Mouse (Mus musculus) intestine, postnatal 0 days (tissue): ENCODE measurements around the gene Zfp74. TPM values are rescaled to one million over a fixed set of nuclear protein-coding genes. Genes with fewer than 3 reads are reported as not detected.
"Not testable (repeated sequence)": the region's sequence is repeated elsewhere in the genome, so short reads cannot be mapped to it uniquely, and the experiment has no call there.

Source experiments
- ATAC-seq: fragments of 200-750 bp; cut with Nextera tagmentation; 2 replicates; pipeline ENCODE4 v1.8.0; 2017; ENCODE audit warnings: mild to moderate bottlenecking, moderate TSS enrichment, moderate library complexity
- H3K27ac ChIP-seq: fragments of 300-500 bp; sonication (generic); 2 replicates; pipeline ENCODE4 v1.5.1; 2014; ENCODE audit warnings: mild to moderate bottlenecking, low read depth, low read length, moderate library complexity
- H3K27me3 ChIP-seq: fragments of 300-500 bp; sonication (generic); replicated peaks from 2 replicates; pipeline ENCODE4 v1.6.1; 2014; ENCODE audit warnings: low read length, mixed read lengths; ENCODE audit not compliant: control insufficient read depth, insufficient read depth
- H3K36me3 ChIP-seq: fragments of 300-500 bp; sonication (generic); 2 replicates; pipeline ENCODE4 v1.6.1; 2014; ENCODE audit warnings: mild to moderate bottlenecking, moderate library complexity; ENCODE audit not compliant: control insufficient read depth, insufficient read depth
- H3K4me1 ChIP-seq: fragments of 300-500 bp; sonication (generic); replicated peaks from 2 replicates; pipeline ENCODE4 v1.6.1; 2014; ENCODE audit warnings: antibody characterized with exemption, low read length, mixed read lengths; ENCODE audit not compliant: control insufficient read depth, insufficient read depth
- H3K4me2 ChIP-seq: fragments of 300-500 bp; sonication (generic); replicated peaks from 2 replicates; pipeline ENCODE4 v1.6.1; 2014; ENCODE audit warnings: low read depth, mild to moderate bottlenecking, moderate library complexity
- H3K4me3 ChIP-seq: fragments of 300-500 bp; sonication (generic); 2 replicates; pipeline ENCODE4 v1.5.1; 2014; ENCODE audit warnings: low read depth, low read length
- H3K9ac ChIP-seq: fragments of 300-500 bp; sonication (generic); 2 replicates; pipeline ENCODE4 v1.6.1; 2014; ENCODE audit warnings: mild to moderate bottlenecking, low read depth, low read length
- H3K9me3 ChIP-seq: fragments of 300-500 bp; sonication (generic); 2 replicates; pipeline ENCODE4 v1.6.1; 2016; ENCODE audit warnings: mixed run types; ENCODE audit not compliant: control insufficient read depth
- CTCF ChIP-seq: sonication (generic); IDR thresholded peaks from 2 replicates; pipeline ENCODE4 v1.5.1; 2016; ENCODE audit warnings: low read depth, mild to moderate bottlenecking, control low read depth, antibody characterized with exemption, moderate library complexity
- WGBS: fragments of 180-500 bp; shearing (Covaris S2); extraction: QIAGEN DNeasy Blood & Tissue Kit; methylation state at CpG from one replicate; pipeline ENCODE4 v1.1.7; 2014; 5-methylcytosine and 5-hydroxymethylcytosine counted together
- polyA plus RNA-seq: library from polyadenylated mRNA; unstranded; fragments of >200 nt; fragmentation: Nextera tagmentation; extraction: Ambion mirVana; gene quantifications from 2 replicates; pipeline ENCODE4 v1.2.1, GENCODE M21; 2015

Gene Zfp74
- polyA plus RNA-seq, 1 experiment from 2014 or later = 2.6 TPM

DNA sequence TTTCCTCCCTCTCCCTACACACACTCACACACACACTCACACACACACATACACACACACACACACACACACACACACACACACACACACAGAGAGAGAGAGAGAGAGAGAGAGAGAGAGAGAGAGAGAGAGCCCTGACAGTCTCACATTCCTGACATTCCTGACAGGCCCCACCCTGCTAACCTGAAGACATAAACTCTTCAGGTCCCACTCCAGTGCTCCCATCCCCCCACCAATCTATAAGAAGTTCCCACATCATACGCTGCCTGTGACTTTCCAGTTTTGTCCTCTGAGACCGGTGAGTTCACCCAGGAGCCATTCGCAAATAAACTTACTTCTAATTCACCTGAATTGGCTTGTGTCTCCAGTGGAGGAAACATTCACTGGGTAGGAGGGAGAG, 28.0 kb upstream of the Zfp74 start:
- H3K9me3 ChIP-seq = no peaks in the 10 kb centered on the region
- H3K4me2 ChIP-seq = 0 out of 2 replicates have a peak overlapping the region, but pooled peaks have one; percentile 21
- no peak overlapping the region for H3K9ac ChIP-seq
- no peaks in the 10 kb centered on the region for H3K27me3 ChIP-seq
- no peak for TF ChIP-seq CTCF
- 51% methylated on average over 3 of the region's 3 CpGs for WGBS
- ATAC-seq = no peak
- no peak overlapping the region for H3K4me3 ChIP-seq
- H3K27ac ChIP-seq = no peak overlapping the region
- no peaks in the 10 kb centered on the region for H3K36me3 ChIP-seq
- H3K4me1 ChIP-seq = peaks cover 7% of the 10 kb centered on the region; the same call in 1 of the 2 replicates

DNA sequence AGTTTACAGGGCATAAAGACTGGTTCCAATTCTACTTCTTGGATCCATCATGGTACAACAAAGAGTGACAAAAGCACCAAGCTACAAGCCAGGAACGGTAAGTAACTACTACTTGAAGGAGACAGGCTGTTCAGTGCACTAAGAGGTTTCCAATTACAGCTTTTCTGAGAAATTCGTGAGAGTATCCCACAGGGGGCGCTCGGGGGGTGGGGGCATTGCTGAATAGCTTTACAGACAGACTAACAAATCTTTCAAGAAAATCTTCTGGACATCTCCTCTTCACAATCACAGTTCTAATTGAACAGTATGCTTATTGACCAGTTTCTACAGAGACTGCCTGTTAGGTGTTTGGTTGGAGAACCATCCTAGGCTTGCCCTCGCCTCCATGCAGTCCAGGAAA, 27.6 kb upstream of the Zfp74 start:
- Histone ChIP-seq H3K4me3 (no peak overlapping the region), H3K27me3 (no peaks in the 10 kb centered on the region), H3K4me1 (0 out of 2 replicates have a peak, but pooled peaks cover 5% of the 10 kb centered on the region), H3K9ac (no peak overlapping the region), H3K9me3 (no peaks in the 10 kb centered on the region), H3K4me2 (0 out of 2 replicates have a peak overlapping the region, but pooled peaks have one; percentile 21), H3K36me3 (no peaks in the 10 kb centered on the region), H3K27ac (no peak overlapping the region; the same call in 1 of the 2 replicates)
- peak; percentile 40 for TF ChIP-seq CTCF
- ATAC-seq = no peak
- WGBS = 47% methylated on average over 5 of the region's 5 CpGs

DNA sequence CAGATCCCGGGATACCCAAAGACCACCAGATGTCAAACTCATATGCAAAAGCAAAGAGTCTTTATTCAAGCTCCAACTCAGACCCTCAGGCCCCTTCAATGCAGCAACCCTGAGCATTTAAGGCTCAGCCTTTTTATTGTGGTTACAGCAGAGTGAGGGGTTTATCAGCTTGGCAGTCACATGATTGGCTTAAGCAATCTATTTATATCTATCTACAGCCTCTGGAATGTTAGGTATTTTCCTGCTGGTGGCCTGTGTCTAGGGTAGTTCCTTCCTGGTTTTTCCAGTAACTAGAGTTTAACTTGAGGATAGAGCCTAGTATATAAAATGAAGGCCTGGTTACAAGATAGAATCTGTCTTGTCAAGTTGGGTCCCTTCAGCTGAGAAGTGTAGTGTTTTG, 26.9 kb upstream of the Zfp74 start:
- no peak overlapping the region; the same call in 1 of the 2 replicates for H3K27ac ChIP-seq
- no peak for ATAC-seq
- TF ChIP-seq CTCF = no peak
- H3K36me3 ChIP-seq = no peaks in the 10 kb centered on the region
- 76% methylated on average over 1 of the region's 1 CpGs for WGBS
- H3K4me3 ChIP-seq = no peak overlapping the region
- H3K27me3 ChIP-seq = no peaks in the 10 kb centered on the region
- H3K4me1 ChIP-seq = no peaks in the 10 kb centered on the region
- H3K9ac ChIP-seq = no peak overlapping the region
- no peaks in the 10 kb centered on the region for H3K9me3 ChIP-seq
- H3K4me2 ChIP-seq = no peak overlapping the region

DNA sequence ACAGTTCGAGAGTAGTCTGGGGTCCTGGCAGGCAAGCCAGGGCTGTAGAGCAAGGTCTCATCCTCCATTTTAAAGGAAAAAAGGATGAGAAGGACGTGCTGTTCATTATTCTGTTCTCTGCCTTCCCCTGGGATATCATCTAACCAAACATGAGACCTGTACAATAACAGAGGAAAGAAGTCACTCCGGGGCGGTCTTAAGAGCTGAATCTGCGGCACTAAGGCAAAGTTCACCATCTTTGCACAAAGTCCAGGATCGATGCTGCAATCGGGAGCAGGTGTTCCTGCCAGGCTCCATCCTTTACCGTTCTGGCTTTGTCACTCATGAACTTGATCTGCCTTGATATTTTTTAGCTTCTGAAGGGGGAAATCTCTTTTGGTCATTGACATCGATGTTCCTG, 16.8 kb upstream of the Zfp74 start:
- WGBS = 71% methylated on average over 9 of the region's 9 CpGs
- TF ChIP-seq CTCF = no peak
- no peaks in the 10 kb centered on the region for H3K27me3 ChIP-seq
- no peak overlapping the region for H3K27ac ChIP-seq
- no peaks in the 10 kb centered on the region for H3K9me3 ChIP-seq
- no peak for ATAC-seq
- H3K4me1 ChIP-seq = no peaks in the 10 kb centered on the region
- H3K9ac ChIP-seq = no peak overlapping the region
- no peaks in the 10 kb centered on the region for H3K36me3 ChIP-seq
- H3K4me3 ChIP-seq = no peak overlapping the region
- no peak overlapping the region for H3K4me2 ChIP-seq

DNA sequence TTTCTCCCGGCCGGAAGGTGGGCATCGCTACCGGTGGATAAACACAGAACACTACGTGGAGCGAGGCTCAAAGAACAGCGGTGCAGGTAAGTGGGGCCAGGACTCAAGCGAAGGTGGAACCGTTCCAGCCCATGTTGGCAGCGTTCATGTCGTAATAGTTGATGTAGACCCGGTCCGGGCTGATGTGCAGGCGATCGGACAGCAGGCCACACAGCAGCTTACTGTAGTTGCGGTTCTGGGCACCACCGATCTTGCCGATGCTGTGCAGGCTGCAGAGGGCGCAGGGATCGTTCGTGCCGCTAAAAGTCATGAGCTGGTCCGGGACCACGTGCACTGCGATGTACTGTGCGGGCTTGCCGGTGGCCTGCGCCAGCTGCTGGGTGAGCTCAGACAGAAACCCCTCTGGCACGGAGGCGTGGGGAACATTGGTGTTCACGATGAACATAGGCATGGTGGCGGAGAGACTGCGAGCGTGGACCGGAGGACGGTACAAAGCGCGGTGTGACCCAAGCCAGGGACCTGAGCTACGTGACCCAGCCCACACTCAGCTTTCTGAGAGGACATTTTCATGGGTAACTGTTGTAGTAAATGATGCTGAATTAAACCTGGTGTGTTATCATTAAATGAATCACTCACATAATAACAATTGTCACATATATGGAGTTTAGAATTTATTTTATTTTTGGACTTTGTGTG, 11.4 kb upstream of the Zfp74 start:
- not testable (repeated sequence) for H3K9me3 ChIP-seq, H3K27ac ChIP-seq, H3K4me2 ChIP-seq, H3K9ac ChIP-seq, H3K36me3 ChIP-seq, H3K4me3 ChIP-seq, H3K27me3 ChIP-seq, ATAC-seq, H3K4me1 ChIP-seq
- WGBS = 53% methylated on average over 28 of the region's 39 CpGs

DNA sequence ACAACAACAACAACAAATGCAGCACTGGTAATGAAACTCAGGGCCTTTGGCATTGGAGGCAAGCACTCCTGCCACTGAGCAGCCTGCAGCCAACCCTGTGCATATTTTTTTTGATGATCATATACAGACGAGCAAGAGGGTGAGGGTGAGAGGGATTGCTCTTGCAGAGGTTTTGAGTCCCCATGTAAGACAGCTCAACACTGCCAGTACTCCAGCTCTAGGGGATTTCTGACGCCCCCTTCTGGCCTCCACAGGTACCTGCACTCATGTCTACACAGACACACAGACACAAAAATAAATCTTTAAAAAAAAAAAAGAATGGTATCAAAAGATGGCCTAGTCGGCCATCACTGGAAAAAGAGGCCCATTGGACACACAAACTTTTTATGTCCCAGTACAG, 5.1 kb upstream of the Zfp74 start:
- no peaks in the 10 kb centered on the region for H3K36me3 ChIP-seq
- no peak overlapping the region for H3K4me3 ChIP-seq
- no peak overlapping the region for H3K9ac ChIP-seq
- H3K4me2 ChIP-seq = no peak overlapping the region
- no peak for ATAC-seq
- WGBS = 53% methylated on average over 3 of the region's 3 CpGs
- no peaks in the 10 kb centered on the region for H3K27me3 ChIP-seq
- TF ChIP-seq CTCF = no peak
- no peak overlapping the region for H3K27ac ChIP-seq
- H3K9me3 ChIP-seq = no peaks in the 10 kb centered on the region
- no peaks in the 10 kb centered on the region for H3K4me1 ChIP-seq
